Mouse (Mus musculus): ENCODE data around the gene Mefv. TPM values are rescaled to one million over a fixed set of nuclear protein-coding genes. Genes with fewer than 3 reads are reported as not detected.
"Not testable (repeated sequence)": the region's sequence is repeated elsewhere in the genome, so short reads cannot be mapped to it uniquely, and the experiment has no call there.

Gene Mefv
- not detected for total RNA-seq (2021)
- long read RNA-seq, experiment 1 = 0 reads
- long read RNA-seq, experiment 2 = 0 reads

DNA sequence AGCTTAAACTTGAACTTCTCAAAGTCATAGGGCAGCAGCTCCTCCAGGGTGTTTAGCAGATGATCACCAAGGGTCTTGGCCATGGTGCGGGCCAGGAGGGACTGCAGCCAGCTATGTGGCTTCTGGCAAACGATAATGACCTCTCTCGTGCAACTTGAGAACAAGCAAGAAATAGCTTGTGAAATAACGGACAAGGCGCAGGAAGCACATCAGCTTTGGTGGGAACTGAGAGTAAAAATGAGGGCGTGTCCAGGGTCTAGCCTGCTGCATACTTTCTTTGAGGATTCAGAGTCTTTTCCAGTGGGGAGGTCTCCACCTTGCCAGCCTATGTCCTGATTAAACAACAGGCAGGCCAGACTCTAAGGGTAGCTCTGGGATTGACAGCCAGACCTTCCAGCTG lies at the start of gene Mefv:
Gene Mefv (minus strand): TSS at position 118 of the 400 bp plus-strand sequence.
- DNase-seq = no peak
- intact Hi-C loops (cut with DNase I) = no loop called here

- no peak for DNase-seq
Measured at GRCm38 (mm10) chr16:3748976-3749375, 31.1 kb upstream of the Mefv start.

GRCm38 (mm10) chr16:3745656-3746055 lies 27.8 kb upstream of the Mefv start:
- DNase-seq = no peak
- intact Hi-C loops (cut with DNase I) = loop anchor here (5.0 kb wide), 1 partner anchor 102 kb away; the partner anchor contains the start of gene Zfp174

More at GRCm38 (mm10) chr16:3748976-3749375, 31.1 kb upstream of the Mefv start:
- intact Hi-C loops (cut with DNase I) = loop anchor here (5.0 kb wide), 1 partner anchor 98 kb away; the partner anchor contains the start of gene Zfp174

GRCm38 (mm10) chr16:3744186-3744700 lies 26.3 kb upstream of the Mefv start:
- intact Hi-C loops (cut with DNase I) = loop anchor here (5.0 kb wide), 1 partner anchor 163 kb away; the partner anchor contains the start of genes 1700037C18Rik and Cluap1
- DNase-seq = peak; percentile 34 to 40

- intact Hi-C loops (cut with DNase I) = loop anchor here (5.0 kb wide), 1 partner anchor 164 kb away; the partner anchor contains the start of genes 1700037C18Rik and Cluap1
- peak; percentile 87 for DNase-seq
Measured at GRCm38 (mm10) chr16:3743503-3744185, 25.7 kb upstream of the Mefv start, which contains the start of gene Zfp263. Gene Zfp263 (plus strand): TSS chr16:3744093.

DNA sequence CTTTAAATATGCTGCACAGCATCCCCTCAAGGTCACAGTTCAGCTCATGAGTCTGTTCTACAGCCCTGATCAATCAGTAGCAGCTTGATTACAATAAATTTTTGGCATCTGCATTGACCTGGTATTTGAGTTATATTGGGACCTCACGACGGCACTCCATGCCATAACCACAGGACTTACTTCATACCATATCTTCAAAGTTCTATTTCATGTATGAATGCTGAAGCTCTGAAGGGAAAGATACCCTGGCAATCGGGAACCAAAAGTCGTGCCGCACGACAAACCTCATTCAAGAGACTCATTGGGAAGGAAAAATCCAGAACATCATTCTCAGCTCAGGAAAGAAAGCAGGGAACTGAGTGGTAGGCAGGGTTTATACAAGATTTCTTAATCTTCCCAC lies 24.6 kb upstream of the Mefv start:
- no peak for DNase-seq
- intact Hi-C loops (cut with DNase I) = loop anchor here (5.0 kb wide), 1 partner anchor 165 kb away; the partner anchor contains the start of genes 1700037C18Rik and Cluap1

DNA sequence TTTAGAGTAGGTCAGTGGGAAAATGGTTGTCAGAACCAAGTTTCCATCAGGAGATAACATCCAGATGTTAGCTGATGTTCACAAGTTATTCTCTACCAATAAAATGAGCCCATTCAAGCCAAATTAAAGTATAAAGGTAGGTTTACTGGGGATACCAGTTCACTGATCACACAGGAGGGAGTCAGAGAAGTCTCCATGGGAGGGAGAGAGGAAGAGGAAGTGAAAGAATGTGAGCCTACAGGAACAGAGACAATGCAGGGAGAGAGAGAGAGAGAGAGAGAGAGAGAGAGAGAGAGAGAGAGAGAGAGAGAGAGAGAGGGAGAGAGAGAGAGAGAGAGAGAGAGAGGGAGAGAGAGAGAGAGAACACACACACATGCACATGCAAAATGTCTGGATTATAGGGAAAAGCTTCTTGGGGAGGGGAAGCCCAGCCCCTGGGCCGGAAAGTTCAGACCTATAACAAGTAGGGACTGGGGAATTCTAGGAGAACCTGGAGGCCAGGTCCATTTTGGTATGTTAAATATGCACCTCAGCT lies 15.4 kb upstream of the Mefv start:
- intact Hi-C loops (cut with DNase I) = no loop called here
- no peak for DNase-seq

DNA sequence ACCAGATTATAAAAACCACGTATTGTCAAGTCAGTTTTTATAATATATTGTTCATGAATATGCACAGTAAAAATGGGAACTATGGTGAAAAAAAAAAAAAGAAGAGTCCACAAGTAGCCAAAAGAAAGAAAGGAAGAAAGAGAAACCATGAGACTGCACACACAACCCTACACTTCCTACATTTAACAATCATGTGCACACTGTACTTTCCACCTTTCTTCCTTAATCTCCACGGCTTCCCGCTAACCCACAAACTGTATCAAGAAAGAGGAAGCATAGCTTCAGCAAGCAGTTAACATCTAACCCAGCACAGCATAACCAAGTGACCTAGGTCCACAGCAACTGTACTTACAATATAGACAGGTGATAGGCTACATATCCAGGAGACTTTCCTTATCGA lies 14.7 kb upstream of the Mefv start:
- intact Hi-C loops (cut with DNase I) = no loop called here
- DNase-seq = no peak

- intact Hi-C loops (cut with DNase I) = no loop called here
- DNase-seq = no peak
Measured at GRCm38 (mm10) chr16:3727980-3728720, 10.3 kb upstream of the Mefv start.

DNA sequence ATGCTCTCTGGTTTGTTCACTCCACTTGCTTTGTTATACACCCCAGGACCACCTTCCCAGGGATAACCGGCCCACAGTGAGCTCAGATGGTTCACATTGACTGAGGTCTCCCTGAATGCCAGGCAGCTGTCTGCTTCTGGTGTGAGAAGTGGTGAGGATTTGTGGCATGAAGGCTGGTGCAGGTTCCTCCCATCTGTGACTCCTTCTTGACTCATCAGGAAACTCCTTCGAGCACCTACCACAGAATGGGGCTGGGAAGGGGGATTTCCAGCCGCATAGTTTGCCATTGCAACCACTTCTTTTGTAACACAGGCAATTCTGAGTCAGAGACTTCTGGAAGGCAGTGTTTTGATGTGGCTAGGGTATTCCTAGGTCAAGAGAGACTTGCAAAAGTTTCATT lies 5.3 kb upstream of the Mefv start:
- DNase-seq = no peak
- intact Hi-C loops (cut with DNase I) = no loop called here

DNA sequence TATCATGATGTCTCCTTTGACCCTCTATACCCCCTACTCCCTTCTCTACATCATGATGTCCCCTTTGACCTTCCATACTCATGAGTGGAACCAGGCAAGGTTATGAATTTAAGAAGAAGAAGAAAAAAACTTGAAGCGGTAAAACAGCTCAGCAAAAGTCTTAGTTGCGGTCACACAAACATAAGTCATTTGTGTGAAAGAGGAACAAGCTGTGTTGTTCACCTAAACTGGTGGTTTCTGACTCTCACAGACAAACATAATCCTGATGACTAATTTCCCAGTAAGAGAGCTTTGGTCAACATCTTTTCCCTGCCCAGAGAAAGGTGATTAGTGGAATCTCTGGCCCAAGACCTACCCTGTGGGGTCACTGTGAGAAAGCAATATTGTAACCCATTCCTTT lies 3.2 kb downstream of the Mefv start:
- no peak for DNase-seq
- intact Hi-C loops (cut with DNase I) = no loop called here

DNA sequence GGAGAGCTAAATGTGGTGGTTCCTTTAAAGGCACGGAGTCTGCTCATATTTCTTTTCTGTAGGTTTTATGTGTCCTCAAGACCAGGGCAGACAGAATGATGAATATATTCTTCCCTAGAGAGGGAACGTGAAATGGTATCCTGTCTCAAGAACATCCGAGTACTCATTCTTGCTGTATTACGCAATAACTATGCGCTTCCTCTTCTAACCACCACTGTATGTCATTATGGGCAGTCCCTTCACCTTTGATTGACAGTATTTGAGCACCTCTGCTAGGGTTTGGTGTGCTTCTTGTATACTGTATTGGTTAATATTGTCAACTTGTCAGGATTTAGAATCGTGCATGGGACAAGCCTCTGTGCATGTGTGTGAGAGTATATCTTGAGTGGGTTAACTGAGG lies 11.2 kb downstream of the Mefv start:
- no peak for DNase-seq
- intact Hi-C loops (cut with DNase I) = no loop called here

DNA sequence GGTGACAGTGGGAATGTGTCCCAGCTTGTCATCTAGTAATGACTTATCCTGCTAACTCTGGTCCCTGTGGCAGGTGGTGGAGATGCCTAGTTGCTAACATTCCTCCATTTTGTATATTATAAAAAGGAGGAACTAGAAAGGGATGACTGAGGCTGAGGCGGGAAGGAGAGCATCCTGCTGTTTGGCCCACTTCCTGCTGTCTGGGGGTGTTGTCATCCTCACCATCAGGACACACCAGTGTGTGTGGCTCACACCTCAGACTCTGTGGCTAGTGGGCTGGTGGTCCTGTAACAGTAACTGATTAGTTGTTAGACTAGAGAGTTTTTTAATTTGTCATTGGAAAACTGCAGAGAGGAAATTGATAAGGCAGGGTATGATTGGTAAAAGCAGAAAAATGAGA lies 17.0 kb downstream of the Mefv start:
- intact Hi-C loops (cut with DNase I) = no loop called here
- no peak for DNase-seq

DNA sequence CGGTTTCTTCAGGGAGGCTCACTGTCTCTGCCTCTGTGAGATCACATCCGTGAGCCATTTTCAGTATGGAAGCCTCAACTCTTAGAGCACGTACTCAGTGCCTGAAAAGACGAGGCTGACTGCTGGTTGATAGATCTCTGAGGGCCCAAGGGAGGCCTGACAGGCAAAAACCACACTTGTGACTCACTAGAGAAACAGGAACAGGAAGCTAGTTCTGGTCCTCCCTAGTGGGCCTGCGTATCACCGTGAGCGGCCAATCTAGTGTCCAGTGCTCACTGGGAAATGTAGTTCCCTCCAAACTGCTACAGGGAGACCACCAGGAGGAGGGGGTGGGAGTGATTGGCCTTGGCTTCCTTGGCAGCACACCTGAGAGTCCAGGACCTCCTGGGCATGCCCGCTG lies 18.6 kb downstream of the Mefv start:
- intact Hi-C loops (cut with DNase I) = no loop called here
- DNase-seq = no peak

DNA sequence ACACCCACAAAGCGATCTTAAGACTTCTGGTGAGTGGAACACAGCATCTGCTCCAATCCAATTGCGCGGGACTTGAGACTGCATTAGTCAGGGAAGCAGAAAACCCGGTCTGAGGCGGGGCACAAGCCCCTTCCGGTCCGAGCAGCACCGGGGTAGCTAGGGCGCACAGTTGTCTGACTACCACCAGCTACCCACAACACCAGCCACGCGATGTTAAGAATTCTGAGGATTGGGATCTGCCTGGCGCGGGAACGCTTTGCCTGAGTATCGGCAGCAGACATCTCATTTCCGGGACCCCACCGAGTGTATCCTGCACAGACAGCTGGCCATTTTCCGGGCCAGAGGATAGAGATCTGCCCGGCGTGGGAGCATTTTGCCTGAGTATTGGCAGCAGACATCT lies 28.3 kb downstream of the Mefv start:
- DNase-seq; intact Hi-C loops (cut with DNase I): not testable (repeated sequence)

Other genes with a start within 250 kb of the Mefv start
- not detected for gene Olfr161, start 127.1 kb downstream of the Mefv start, total RNA-seq (2021)
- gene Zfp263, start 26.0 kb upstream of the Mefv start, total RNA-seq (2021) = 10 to 100 TPM in 1 of 2 experiments, 1 to 10 TPM in 1; 8.9 to 10.4 TPM
- not detected for gene Olfr15, start 112.8 kb upstream of the Mefv start, total RNA-seq (2021)
- 1 to 10 TPM; 1.3 to 1.4 TPM for gene Zfp174, start 129.2 kb upstream of the Mefv start, total RNA-seq (2021)
- gene Naa60, start 154.3 kb upstream of the Mefv start, total RNA-seq (2021) = 10 to 100 TPM; 57.6 to 61.7 TPM
- gene Zfp597, start 166.5 kb upstream of the Mefv start, total RNA-seq (2021) = 10 to 100 TPM; 10.9 to 13.5 TPM
- gene Gm20695, start 166.6 kb upstream of the Mefv start, total RNA-seq (2021) = not detected
- 1 to 10 TPM; 3.8 to 3.9 TPM for gene 1700037C18Rik, start 190.6 kb upstream of the Mefv start, total RNA-seq (2021)
- 10 to 100 TPM in 1 of 2 experiments, 1 to 10 TPM in 1; 9.6 to 10.3 TPM for gene Cluap1, start 190.7 kb upstream of the Mefv start, total RNA-seq (2021)